Mouse (Mus musculus) G1E (cell line): ENCODE results near the gene Cog6. TPM values are rescaled to one million over a fixed set of nuclear protein-coding genes. Genes with fewer than 3 reads are reported as not detected.

Source experiments
- ATAC-seq: 2 replicates; pipeline ENCODE4 v1.8.0; 2016; ENCODE audit warnings: mild to moderate bottlenecking; ENCODE audit not compliant: insufficient number of reproducible peaks, poor library complexity, low FRiP score, severe bottlenecking; ENCODE audit errors: extremely low read depth
- DNase-seq: peaks from one replicate; pipeline ENCODE4 v3.0.0; 2012; ENCODE audit warnings: low spot score
- H3K27me3 ChIP-seq: 2 replicates; pipeline ENCODE4 v1.6.1; 2012; ENCODE audit warnings: mild to moderate bottlenecking, low read length, inconsistent platforms; ENCODE audit not compliant: insufficient read depth
- H3K36me3 ChIP-seq: replicated peaks from 2 replicates; pipeline ENCODE3; 2012; ENCODE audit warnings: mild to moderate bottlenecking, inconsistent platforms
- H3K4me1 ChIP-seq: 2 replicates; pipeline ENCODE4 v1.6.1; 2012; ENCODE audit warnings: low read depth, low read length, inconsistent platforms, mixed read lengths; ENCODE audit not compliant: insufficient read depth
- H3K4me3 ChIP-seq: 2 replicates; pipeline ENCODE4 v1.5.1; 2012; ENCODE audit warnings: low read depth, mild to moderate bottlenecking, inconsistent platforms, low read length, moderate library complexity, mixed read lengths
- H3K9me3 ChIP-seq: replicated peaks from 2 replicates; pipeline ENCODE4 v1.6.1; 2012; ENCODE audit warnings: inconsistent platforms
- CTCF ChIP-seq: IDR thresholded peaks from 2 replicates; pipeline ENCODE4 v1.5.1; 2012; ENCODE audit warnings: low read depth, low read length, inconsistent platforms, mixed read lengths
- GATA1 ChIP-seq: IDR thresholded peaks from 2 replicates; pipeline ENCODE4 v1.6.1; 2012; ENCODE audit warnings: borderline replicate concordance, low read length, inconsistent platforms, mixed read lengths
- GATA2 ChIP-seq: IDR thresholded peaks from 2 replicates; pipeline ENCODE4 v1.6.1; 2012; ENCODE audit warnings: low read depth, low read length, inconsistent platforms, borderline replicate concordance
- POLR2AphosphoS5 ChIP-seq: IDR thresholded peaks from 2 replicates; pipeline ENCODE4 v1.6.1; 2012; ENCODE audit warnings: low read depth, low read length, inconsistent platforms; ENCODE audit not compliant: insufficient replicate concordance
- TAL1 ChIP-seq: conservative IDR thresholded peaks from 2 replicates; pipeline ENCODE4 v1.6.1; 2012; ENCODE audit warnings: low read depth, low read length, inconsistent platforms, mixed read lengths
- polyA plus RNA-seq: library from polyadenylated mRNA; stranded (reverse); fragments of >175 nt; gene quantifications from 2 replicates; pipeline ENCODE4 v1.2.3, GENCODE M21; 2012
- total RNA-seq, 2 experiments: library from RNA; stranded (forward) in 1 of 2; stranded (reverse) in 1 of 2; fragments of 200-1000 nt in 1 of 2; fragments of >200 nt in 1 of 2; fragmentation: Nextera tagmentation in 1 of 2; gene quantifications; 2 replicates each; pipeline ENCODE4 v1.2.3; 2014 to 2017

The Cog6 gene
- total and polyA plus RNA-seq, 3 experiments = 35.9 to 47.5 (median 40.2) TPM

- DNase-seq = no peak
- no peak for ATAC-seq
- TF ChIP-seq GATA2 = no peak
- no peak for TF ChIP-seq CTCF
- TF ChIP-seq TAL1 = no peak
- no peak for TF ChIP-seq GATA1
- no peak for TF ChIP-seq POLR2AphosphoS5
- Histone ChIP-seq H3K4me1 (no peaks in the 10 kb centered on the region), H3K4me3 (no peak overlapping the region), H3K9me3 (peaks cover 2% of the 10 kb centered on the region), H3K36me3 (no peaks in the 10 kb centered on the region), H3K27me3 (no peaks in the 10 kb centered on the region)
These were observed 69.6 kb downstream of the Cog6 start for GRCm38 (mm10) chr3:52947444-52947843.

- H3K4me3 ChIP-seq = no peak overlapping the region
- H3K9me3 ChIP-seq = peaks cover 2% of the 10 kb centered on the region; the same call in 1 of the 2 replicates
- no peaks in the 10 kb centered on the region for H3K36me3 ChIP-seq
- TF ChIP-seq GATA1 = no peak
- no peak for TF ChIP-seq GATA2
- no peak for TF ChIP-seq POLR2AphosphoS5
- TF ChIP-seq CTCF = no peak
- no peak for TF ChIP-seq TAL1
- no peaks in the 10 kb centered on the region for H3K4me1 ChIP-seq
- DNase-seq (no peak), ATAC-seq (no peak)
- no peaks in the 10 kb centered on the region for H3K27me3 ChIP-seq
These were observed 76.1 kb downstream of the Cog6 start for GRCm38 (mm10) chr3:52940832-52941468.

- no peaks in the 10 kb centered on the region for H3K27me3 ChIP-seq
- TF ChIP-seq CTCF (no peak), GATA1 (no peak), GATA2 (no peak), POLR2AphosphoS5 (no peak)
- H3K4me1 ChIP-seq = no peaks in the 10 kb centered on the region
- no peak for DNase-seq
- no peaks in the 10 kb centered on the region for H3K36me3 ChIP-seq
- H3K9me3 ChIP-seq = peaks cover 2% of the 10 kb centered on the region; the same call in 1 of the 2 replicates
- no peak overlapping the region for H3K4me3 ChIP-seq
- no peak for ATAC-seq
These were observed 78.6 kb downstream of the Cog6 start for GRCm38 (mm10) chr3:52938398-52938797.

GRCm38 (mm10) chr3:52937739-52938306 lies 79.2 kb downstream of the Cog6 start:
- no peak for DNase-seq

GRCm38 (mm10) chr3:52931956-52932355 lies 85.1 kb downstream of the Cog6 start:
- no peaks in the 10 kb centered on the region for H3K4me1 ChIP-seq
- no peaks in the 10 kb centered on the region for H3K27me3 ChIP-seq
- no peak for ATAC-seq
- TF ChIP-seq GATA1 = no peak
- TF ChIP-seq TAL1 = no peak
- TF ChIP-seq CTCF = no peak
- no peak for TF ChIP-seq POLR2AphosphoS5
- no peak for TF ChIP-seq GATA2
- no peak for DNase-seq
- H3K4me3 ChIP-seq = no peak overlapping the region
- H3K9me3 ChIP-seq = peaks cover 20% of the 10 kb centered on the region
- no peaks in the 10 kb centered on the region for H3K36me3 ChIP-seq

More at GRCm38 (mm10) chr3:52937739-52938306, 79.2 kb downstream of the Cog6 start:
- peaks cover 5% of the 10 kb centered on the region for H3K9me3 ChIP-seq
- no peak for ATAC-seq
- H3K4me1 ChIP-seq = no peaks in the 10 kb centered on the region
- H3K27me3 ChIP-seq = no peaks in the 10 kb centered on the region
- H3K36me3 ChIP-seq = no peaks in the 10 kb centered on the region
- TF ChIP-seq POLR2AphosphoS5 = no peak
- H3K4me3 ChIP-seq = no peak overlapping the region

Other genes starting within 250 kb of the Cog6 start
- 0.92 TPM in 1 of 2 replicates, not detected in the other for gene Lhfp, start 24.3 kb upstream of the Cog6 start, total RNA-seq (2014; fragmentation: Nextera tagmentation)
- gene Lhfp, start 24.3 kb upstream of the Cog6 start, total RNA-seq (2017) = 2.8 and 4.2 TPM in 2 replicates
- gene Lhfp, start 24.3 kb upstream of the Cog6 start, polyA plus RNA-seq = 0.08 and 0.29 TPM in 2 replicates